Mouse (Mus musculus) MEL (cell line): ENCODE data around the gene Vps8. TPM values are rescaled to one million over a fixed set of nuclear protein-coding genes. Genes with fewer than 3 reads are reported as not detected.

Source experiments
- DNase-seq: peaks from one replicate; pipeline ENCODE4 v3.0.0; 2011; ENCODE audit warnings: low read depth, low spot score
- H3K27ac ChIP-seq: 2 replicates; pipeline ENCODE4 v1.5.1; 2012; ENCODE audit warnings: low read depth, mild to moderate bottlenecking, control low read depth, low read length, moderate library complexity; ENCODE audit not compliant: control insufficient read depth
- H3K27me3 ChIP-seq, 2 experiments: fragments of 150-350 bp in 1 of 2; sonication (generic) in 1 of 2; 2 replicates each; pipeline ENCODE4 v1.6.1; 2012; ENCODE audit warnings: low read length in 2 of 2, mild to moderate bottlenecking in 2 of 2, improper control_type of control experiment in 1 of 2, moderate library complexity in 1 of 2; ENCODE audit not compliant: insufficient read depth in 2 of 2, control insufficient read depth in 1 of 2
- H3K36me3 ChIP-seq, 2 experiments: 2 replicates each; pipeline ENCODE4 v1.6.1; 2012 to 2014; ENCODE audit warnings: low read length in 2 of 2, improper control_type of control experiment in 1 of 2, inconsistent platforms in 1 of 2, mild to moderate bottlenecking in 1 of 2; ENCODE audit not compliant: insufficient read depth in 2 of 2, control insufficient read depth in 1 of 2
- H3K4me1 ChIP-seq, 2 experiments: fragments of 150-350 bp in 1 of 2; sonication (generic) in 1 of 2; 2 replicates each; pipeline ENCODE4 v1.6.1; 2012; ENCODE audit warnings: low read length in 2 of 2, improper control_type of control experiment in 1 of 2, mild to moderate bottlenecking in 1 of 2; ENCODE audit not compliant: insufficient read depth in 2 of 2, control insufficient read depth in 1 of 2
- H3K4me3 ChIP-seq, 2 experiments: fragments of 150-350 bp in 1 of 2; sonication (generic) in 1 of 2; 2 replicates each; pipeline ENCODE4 v1.5.1; 2012; ENCODE audit warnings: low read depth in 2 of 2, low read length in 2 of 2, mild to moderate bottlenecking in 2 of 2, moderate library complexity in 2 of 2, control low read depth in 1 of 2, improper control_type of control experiment in 1 of 2; ENCODE audit not compliant: control insufficient read depth in 1 of 2, insufficient read depth in 1 of 2
- H3K79me2 ChIP-seq: 2 replicates; pipeline ENCODE4 v1.6.1; 2012; ENCODE audit warnings: mild to moderate bottlenecking, low read length, moderate library complexity; ENCODE audit not compliant: control insufficient read depth, poor library complexity, insufficient read depth
- H3K9ac ChIP-seq: 2 replicates; pipeline ENCODE4 v1.6.1; 2012; ENCODE audit warnings: low read depth, mild to moderate bottlenecking, control low read depth, low read length, moderate library complexity; ENCODE audit not compliant: control insufficient read depth, poor library complexity, severe bottlenecking
- H3K9me3 ChIP-seq: fragments of 150-350 bp; sonication (generic); replicated peaks from 2 replicates; pipeline ENCODE4 v1.6.1; 2012; ENCODE audit warnings: mild to moderate bottlenecking, low read length, improper control_type of control experiment, moderate library complexity; ENCODE audit not compliant: insufficient read depth
- CHD2 ChIP-seq: IDR thresholded peaks from 2 replicates; pipeline ENCODE4 v1.6.1; 2011; ENCODE audit warnings: low read length, improper control_type of control experiment
- ELF1 ChIP-seq: IDR thresholded peaks from 2 replicates; pipeline ENCODE4 v1.6.1; 2014; ENCODE audit warnings: low read depth, mild to moderate bottlenecking, inconsistent platforms, low read length, improper control_type of control experiment, moderate library complexity
- EP300 ChIP-seq, 2 experiments: IDR thresholded peaks; 2 replicates each; pipeline ENCODE4 v1.6.1; 2011; ENCODE audit warnings: improper control_type of control experiment in 2 of 2, low read length in 2 of 2, low read depth in 1 of 2, mild to moderate bottlenecking in 1 of 2
- ETS1 ChIP-seq: IDR thresholded peaks from 2 replicates; pipeline ENCODE4 v1.6.1; 2012; ENCODE audit warnings: low read depth, mild to moderate bottlenecking, inconsistent platforms, low read length, improper control_type of control experiment, moderate library complexity
- GATA1 ChIP-seq: IDR thresholded peaks from 2 replicates; pipeline ENCODE4 v1.6.1; 2011; ENCODE audit warnings: low read depth, low read length, improper control_type of control experiment
- HCFC1 ChIP-seq: IDR thresholded peaks from 2 replicates; pipeline ENCODE4 v1.6.1; 2012; ENCODE audit warnings: low read depth, mild to moderate bottlenecking, inconsistent platforms, low read length, improper control_type of control experiment, moderate library complexity
- MAFK ChIP-seq: IDR thresholded peaks from 2 replicates; pipeline ENCODE4 v1.6.1; 2011; ENCODE audit warnings: low read depth, mild to moderate bottlenecking, low read length, improper control_type of control experiment, borderline replicate concordance
- MAZ ChIP-seq: IDR thresholded peaks from 2 replicates; pipeline ENCODE4 v1.6.1; 2012; ENCODE audit warnings: low read depth, mild to moderate bottlenecking, inconsistent platforms, low read length, improper control_type of control experiment
- MEF2A ChIP-seq: IDR thresholded peaks from 2 replicates; pipeline ENCODE4 v1.6.1; 2014; ENCODE audit warnings: low read depth, mild to moderate bottlenecking, inconsistent platforms, low read length, improper control_type of control experiment; ENCODE audit not compliant: poor library complexity, insufficient replicate concordance, severe bottlenecking; ENCODE audit errors: extremely low read depth
- MXI1 ChIP-seq: IDR thresholded peaks from 2 replicates; pipeline ENCODE4 v1.6.1; 2011; ENCODE audit warnings: mild to moderate bottlenecking, low read depth, low read length, improper control_type of control experiment
- NELFE ChIP-seq: IDR thresholded peaks from 2 replicates; pipeline ENCODE4 v1.6.1; 2011; ENCODE audit warnings: low read depth, low read length, improper control_type of control experiment
- POLR2AphosphoS2 ChIP-seq: IDR thresholded peaks from 2 replicates; pipeline ENCODE4 v1.6.1; 2011; ENCODE audit warnings: low read length, improper control_type of control experiment
- RAD21 ChIP-seq: IDR thresholded peaks from 2 replicates; pipeline ENCODE4 v1.6.1; 2011; ENCODE audit warnings: mild to moderate bottlenecking, low read depth, low read length, improper control_type of control experiment
- SIN3A ChIP-seq: IDR thresholded peaks from 2 replicates; pipeline ENCODE4 v1.6.1; 2012; ENCODE audit warnings: low read length, improper control_type of control experiment, inconsistent platforms
- SMC3 ChIP-seq: IDR thresholded peaks from 2 replicates; pipeline ENCODE4 v1.6.1; 2011; ENCODE audit warnings: low read depth, low read length, improper control_type of control experiment
- TBP ChIP-seq: IDR thresholded peaks from 2 replicates; pipeline ENCODE4 v1.8.0; 2011; ENCODE audit warnings: low read depth, low read length, improper control_type of control experiment
- USF2 ChIP-seq, 2 experiments: IDR thresholded peaks; 2 replicates each; pipeline ENCODE4 v1.6.1; 2011 to 2012; ENCODE audit warnings: improper control_type of control experiment in 2 of 2, low read length in 2 of 2, borderline replicate concordance in 1 of 2, inconsistent platforms in 1 of 2, low read depth in 1 of 2, mild to moderate bottlenecking in 1 of 2; ENCODE audit not compliant: insufficient read depth in 1 of 2
- ZMIZ1 ChIP-seq: IDR thresholded peaks from 2 replicates; pipeline ENCODE4 v1.6.1; 2012; ENCODE audit warnings: low read depth, mild to moderate bottlenecking, inconsistent platforms, low read length, improper control_type of control experiment, moderate library complexity
- polyA plus RNA-seq, 2 experiments: library from polyadenylated mRNA; stranded (reverse) in 1 of 2; unstranded in 1 of 2; fragments of >175 nt in 1 of 2; fragments of >200 nt in 1 of 2; gene quantifications; 2 replicates each; pipeline versions ENCODE4 v1.2.1 to v1.2.4; 2012; ENCODE audit warnings: low replicate concordance in 2 of 2, low read depth in 1 of 2; ENCODE audit not compliant: insufficient read length in 2 of 2, insufficient read depth in 1 of 2, missing spikeins in 1 of 2
- total RNA-seq: library from RNA; depleted of rRNA; stranded (reverse); fragments of 300-350 nt; gene quantifications from 2 replicates; pipeline ENCODE4 v1.2.3, GENCODE M21; 2012

Gene Vps8
- total and polyA plus RNA-seq, 3 experiments = 10.5 to 14.0 TPM; not detected in 1

GRCm38 (mm10) chr16:21376316-21376715 lies 46.6 kb upstream of the Vps8 start:
- H3K36me3 ChIP-seq = no peaks in the 10 kb centered on the region
- H3K9me3 ChIP-seq = no peaks in the 10 kb centered on the region
- no peak for TF ChIP-seq POLR2AphosphoS2
- no peak for TF ChIP-seq MXI1
- TF ChIP-seq NELFE = no peak
- TF ChIP-seq SMC3 = no peak
- no peak for TF ChIP-seq USF2 (IDR thresholded peaks at IDR 0.05; ENCODE audit: borderline replicate concordance in 1 of 2, insufficient read depth in 1 of 2, low read depth in 1 of 2, low read length in 2 of 2)
- no peak for TF ChIP-seq MAZ
- TF ChIP-seq ZMIZ1 = no peak
- TF ChIP-seq RAD21 = no peak
- DNase-seq = no peak
- no peaks in the 10 kb centered on the region for H3K79me2 ChIP-seq
- no peak overlapping the region for H3K9ac ChIP-seq
- no peak overlapping the region for H3K27ac ChIP-seq
- no peaks in the 10 kb centered on the region for H3K27me3 ChIP-seq
- H3K4me1 ChIP-seq = no peaks in the 10 kb centered on the region
- H3K4me3 ChIP-seq = no peak overlapping the region

- TF ChIP-seq MEF2A (no peak), MAZ (no peak), ZMIZ1 (no peak), ELF1 (no peak), EP300 (IDR thresholded peaks at IDR 0.05; ENCODE audit: low read depth in 1 of 2, low read length in 2 of 2) (no peak), MXI1 (no peak), CHD2 (no peak), GATA1 (no peak), TBP (no peak), ETS1 (no peak), NELFE (no peak), SMC3 (no peak), SIN3A (no peak), MAFK (no peak), HCFC1 (no peak)
- TF ChIP-seq, all 39 proteins: peak for 0
- peaks cover 0 to 3% of the 10 kb centered on the region in 2 experiments; a peak in 1 of 4 replicates for H3K4me1 ChIP-seq
- no peak overlapping the region for H3K4me3 ChIP-seq
- no peak overlapping the region for H3K9ac ChIP-seq
- H3K27ac ChIP-seq = no peak overlapping the region
- no peaks in the 10 kb centered on the region for H3K9me3 ChIP-seq
- no peaks in the 10 kb centered on the region for H3K27me3 ChIP-seq
- H3K36me3 ChIP-seq = no peaks in the 10 kb centered on the region; a peak in 1 of 4 replicates
- no peak for DNase-seq
- H3K79me2 ChIP-seq = no peaks in the 10 kb centered on the region
Measured at GRCm38 (mm10) chr16:21376949-21377604, 45.8 kb upstream of the Vps8 start.
